Mouse (Mus musculus) liver, embryonic 14.5 days (tissue): ENCODE results near the gene Hdc.

Experiments used
- CTCF ChIP-seq: IDR thresholded peaks from 2 replicates; pipeline ENCODE4 v1.5.1; 2016; ENCODE audit warnings: antibody characterized with exemption, low read depth, control low read depth
- EP300 ChIP-seq: IDR thresholded peaks from 2 replicates; pipeline ENCODE4 v1.6.1; 2016; ENCODE audit warnings: antibody characterized with exemption, low read depth

- TF ChIP-seq CTCF (no peak), EP300 (no peak)
These were observed 69.4 kb downstream of the Hdc start for GRCm38 (mm10) chr2:126549681-126550080.
